Mouse (Mus musculus): Measurements from ENCODE around the gene Rgl1. TPM values are rescaled to one million over a fixed set of nuclear protein-coding genes. Genes with fewer than 3 reads are reported as not detected.

Rgl1 gene
- total RNA-seq, 2 experiments from 2014 or later, result 10.8 to 10.9 TPM

GRCm38 (mm10) chr1:152570681-152571080 lies 195.5 kb downstream of the Rgl1 start:
- intact Hi-C loops (cut with DNase I), result no loop called here

GRCm38 (mm10) chr1:152563282-152563681 lies 202.9 kb downstream of the Rgl1 start:
- DNase-seq, result no peak
- intact Hi-C loops (cut with DNase I), result no loop called here

More at GRCm38 (mm10) chr1:152570681-152571080, 195.5 kb downstream of the Rgl1 start:
- DNase-seq, result no peak

GRCm38 (mm10) chr1:152562877-152563276 lies 203.3 kb downstream of the Rgl1 start:
- DNase-seq, result no peak
- intact Hi-C loops (cut with DNase I), result no loop called here

GRCm38 (mm10) chr1:152560477-152560876 lies 205.7 kb downstream of the Rgl1 start:
- intact Hi-C loops (cut with DNase I), result no loop called here
- DNase-seq, result peak in 1 of 2 experiments; percentile 36

- no peak for DNase-seq
- intact Hi-C loops (cut with DNase I), result loop anchor here (5.0 kb wide), 1 partner anchor 66 kb away; no protein-coding TSS in a partner anchor
These were observed 209.4 kb downstream of the Rgl1 start for GRCm38 (mm10) chr1:152556576-152557281.

- intact Hi-C loops (cut with DNase I), result loop anchor here (5.0 kb wide), 1 partner anchor 66 kb away; no protein-coding TSS in a partner anchor
- peak; percentile 66 to 81 for DNase-seq
These were observed 210.1 kb downstream of the Rgl1 start for GRCm38 (mm10) chr1:152555944-152556573.

- no peak for DNase-seq
- intact Hi-C loops (cut with DNase I), result no loop called here
These were observed 212.1 kb downstream of the Rgl1 start for GRCm38 (mm10) chr1:152553912-152554547.

- no peak for DNase-seq
- intact Hi-C loops (cut with DNase I), result no loop called here
These were observed 215.2 kb downstream of the Rgl1 start for GRCm38 (mm10) chr1:152550973-152551372.

- no peak for DNase-seq
- intact Hi-C loops (cut with DNase I), result no loop called here
These were observed 215.6 kb downstream of the Rgl1 start for GRCm38 (mm10) chr1:152550544-152550943.

- intact Hi-C loops (cut with DNase I), result no loop called here
- no peak for DNase-seq
These were observed 217.0 kb downstream of the Rgl1 start for GRCm38 (mm10) chr1:152549061-152549738.

- no peak for DNase-seq
- intact Hi-C loops (cut with DNase I), result no loop called here
These were observed 222.5 kb downstream of the Rgl1 start for GRCm38 (mm10) chr1:152543449-152544159.

GRCm38 (mm10) chr1:152542747-152543378 lies 223.3 kb downstream of the Rgl1 start:
- intact Hi-C loops (cut with DNase I), result no loop called here

GRCm38 (mm10) chr1:152540304-152540887 lies 225.8 kb downstream of the Rgl1 start:
- DNase-seq, result no peak
- intact Hi-C loops (cut with DNase I), result no loop called here

More at GRCm38 (mm10) chr1:152542747-152543378, 223.3 kb downstream of the Rgl1 start:
- DNase-seq, result no peak

GRCm38 (mm10) chr1:152538817-152539216 lies 227.3 kb downstream of the Rgl1 start:
- DNase-seq, result no peak
- intact Hi-C loops (cut with DNase I), result no loop called here

- intact Hi-C loops (cut with DNase I), result no loop called here
- DNase-seq, result no peak
These were observed 229.0 kb downstream of the Rgl1 start for GRCm38 (mm10) chr1:152537186-152537585.

- DNase-seq, result peak in 1 of 2 experiments; percentile 37
- intact Hi-C loops (cut with DNase I), result no loop called here
These were observed 229.6 kb downstream of the Rgl1 start for GRCm38 (mm10) chr1:152536416-152537018.

GRCm38 (mm10) chr1:152534531-152534930 lies 231.6 kb downstream of the Rgl1 start:
- intact Hi-C loops (cut with DNase I), result no loop called here
- no peak for DNase-seq

- DNase-seq, result no peak
- intact Hi-C loops (cut with DNase I), result no loop called here
These were observed 234.7 kb downstream of the Rgl1 start for GRCm38 (mm10) chr1:152531498-152531897.

- intact Hi-C loops (cut with DNase I), result loop anchor here (5.0 to 10.0 kb wide), 2 partner anchors 149 to 376 kb away; partner anchors contain the start of gene Smg7
- DNase-seq, result no peak
These were observed 237.4 kb downstream of the Rgl1 start for GRCm38 (mm10) chr1:152528778-152529177.
